Mouse (Mus musculus) kidney, embryonic 16.5 days (tissue): ENCODE results near the gene Duoxa1. TPM values are rescaled to one million over a fixed set of nuclear protein-coding genes. Genes with fewer than 3 reads are reported as not detected.

Experiments
- ATAC-seq: fragments of 200-750 bp; cut with Nextera tagmentation; 2 replicates; pipeline ENCODE4 v1.8.0; 2017; ENCODE audit warnings: moderate TSS enrichment; ENCODE audit not compliant: low FRiP score, low TSS enrichment
- H3K27ac ChIP-seq: fragments of 300-500 bp; sonication (generic); 2 replicates; pipeline ENCODE4 v1.5.1; 2014; ENCODE audit warnings: low read length
- H3K27me3 ChIP-seq: fragments of 300-500 bp; sonication (generic); 2 replicates; pipeline ENCODE4 v1.6.1; 2014; ENCODE audit warnings: low read length, control low read depth, mixed read lengths; ENCODE audit not compliant: insufficient read depth
- H3K36me3 ChIP-seq: fragments of 300-500 bp; sonication (generic); 2 replicates; pipeline ENCODE4 v1.6.1; 2014; ENCODE audit warnings: low read length, control low read depth, mixed read lengths; ENCODE audit not compliant: insufficient read depth
- H3K4me1 ChIP-seq: fragments of 300-500 bp; sonication (generic); 2 replicates; pipeline ENCODE4 v1.6.1; 2014; ENCODE audit warnings: low read length, control low read depth, mixed read lengths; ENCODE audit not compliant: insufficient read depth
- H3K4me2 ChIP-seq: fragments of 300-500 bp; sonication (generic); replicated peaks from 2 replicates; pipeline ENCODE4 v1.6.1; 2014; ENCODE audit warnings: low read depth, low read length
- H3K4me3 ChIP-seq: fragments of 300-500 bp; sonication (generic); 2 replicates; pipeline ENCODE4 v1.5.1; 2014; ENCODE audit warnings: mild to moderate bottlenecking, low read length
- H3K9ac ChIP-seq: fragments of 300-500 bp; sonication (generic); replicated peaks from 2 replicates; pipeline ENCODE4 v1.6.1; 2014; ENCODE audit warnings: low read length
- H3K9me3 ChIP-seq: fragments of 300-500 bp; sonication (generic); 2 replicates; pipeline ENCODE4 v1.6.1; 2016; ENCODE audit warnings: low read length, control low read depth
- WGBS: fragments of 180-500 bp; shearing (Covaris S2); extraction: QIAGEN DNeasy Blood & Tissue Kit; methylation state at CpG from one replicate; pipeline ENCODE4 v1.1.7; 2014; 5-methylcytosine and 5-hydroxymethylcytosine counted together
- polyA plus RNA-seq: library from polyadenylated mRNA; unstranded; fragments of >200 nt; fragmentation: Nextera tagmentation; extraction: Ambion mirVana; gene quantifications from 2 replicates; pipeline ENCODE4 v1.2.1, GENCODE M21; 2015

Gene Duoxa1
- polyA plus RNA-seq, 1 experiment from 2014 or later, result 0.15 TPM

- H3K27me3 ChIP-seq, result peaks cover 87% of the 10 kb centered on the region
- H3K36me3 ChIP-seq, result no peaks in the 10 kb centered on the region
- H3K9ac ChIP-seq, result no peak overlapping the region
- H3K27ac ChIP-seq, result no peak overlapping the region
- no peak for ATAC-seq
- no peak overlapping the region for H3K4me2 ChIP-seq
- H3K9me3 ChIP-seq, result no peaks in the 10 kb centered on the region
- 8% methylated on average over 14 of the region's 14 CpGs for WGBS
- H3K4me1 ChIP-seq, result peaks cover 28% of the 10 kb centered on the region
- H3K4me3 ChIP-seq, result no peak overlapping the region
These were observed 13.4 kb downstream of the Duoxa1 start for GRCm38 (mm10) chr2:122299911-122300655.

- H3K4me2 ChIP-seq, result peak within 1 kb of the TSS; percentile 46
- no peaks in the 10 kb centered on the region for H3K36me3 ChIP-seq
- peaks cover 28% of the 10 kb centered on the region for H3K4me1 ChIP-seq
- H3K9me3 ChIP-seq, result no peaks in the 10 kb centered on the region
- no peak for ATAC-seq
- no peak within 1 kb of the TSS for H3K9ac ChIP-seq
- no peak within 1 kb of the TSS for H3K27ac ChIP-seq
- under 1% methylated on average over 42 of the region's 43 CpGs for WGBS
- H3K4me3 ChIP-seq, result peak within 1 kb of the TSS; percentile 33
- peaks cover 87% of the 10 kb centered on the region for H3K27me3 ChIP-seq
These were observed 14.7 kb downstream of the Duoxa1 start, which contains the start of gene Duoxa2 for GRCm38 (mm10) chr2:122298596-122299490. TSS of gene Duoxa2 (plus strand) at chr2:122298900.

- H3K9ac ChIP-seq, result no peak within 1 kb of the TSS
- peak within 1 kb of the TSS; percentile 33 for H3K4me3 ChIP-seq
- H3K4me2 ChIP-seq, result peak within 1 kb of the TSS; percentile 46
- peaks cover 80% of the 10 kb centered on the region for H3K27me3 ChIP-seq
- no peaks in the 10 kb centered on the region for H3K9me3 ChIP-seq
- no peak; the same call in 1 of the 2 replicates for ATAC-seq
- H3K36me3 ChIP-seq, result no peaks in the 10 kb centered on the region
- H3K4me1 ChIP-seq, result peaks cover 28% of the 10 kb centered on the region
- H3K27ac ChIP-seq, result no peak within 1 kb of the TSS
- 2% methylated on average over 13 of the region's 13 CpGs for WGBS
These were observed 15.4 kb downstream of the Duoxa1 start, which contains the start of gene Duox2 for GRCm38 (mm10) chr2:122298096-122298499. TSS of gene Duox2 (minus strand) at chr2:122298449.

GRCm38 (mm10) chr2:122297271-122298095, 16.0 kb downstream of the Duoxa1 start:
- Histone ChIP-seq H3K27ac (no peak overlapping the region), H3K9ac (no peak overlapping the region), H3K4me2 (peak overlapping the region; percentile 27; the same call in 1 of the 2 replicates), H3K4me3 (peak overlapping the region; percentile 17), H3K4me1 (peaks cover 28% of the 10 kb centered on the region), H3K36me3 (no peaks in the 10 kb centered on the region), H3K27me3 (peaks cover 75% of the 10 kb centered on the region), H3K9me3 (no peaks in the 10 kb centered on the region)
- 1% methylated on average over 35 of the region's 35 CpGs for WGBS
- ATAC-seq, result no peak; the same call in 1 of the 2 replicates

- H3K4me1 ChIP-seq, result peaks cover 18% of the 10 kb centered on the region
- H3K27ac ChIP-seq, result no peak overlapping the region
- ATAC-seq, result no peak
- H3K27me3 ChIP-seq, result peaks cover 51% of the 10 kb centered on the region
- H3K9ac ChIP-seq, result no peak overlapping the region
- H3K9me3 ChIP-seq, result no peaks in the 10 kb centered on the region
- WGBS, result 3% methylated on average over 7 of the region's 7 CpGs
- no peak overlapping the region for H3K4me3 ChIP-seq
- no peaks in the 10 kb centered on the region for H3K36me3 ChIP-seq
- no peak overlapping the region for H3K4me2 ChIP-seq
These were observed 18.6 kb downstream of the Duoxa1 start for GRCm38 (mm10) chr2:122294916-122295315.

GRCm38 (mm10) chr2:122286137-122286536, 27.4 kb downstream of the Duoxa1 start:
- Histone ChIP-seq H3K9me3 (no peaks in the 10 kb centered on the region), H3K9ac (no peak overlapping the region), H3K36me3 (no peaks in the 10 kb centered on the region), H3K4me3 (no peak overlapping the region), H3K4me2 (no peak overlapping the region), H3K4me1 (no peaks in the 10 kb centered on the region), H3K27ac (no peak overlapping the region), H3K27me3 (no peaks in the 10 kb centered on the region)
- no peak for ATAC-seq
- WGBS, result 67% methylated on average over 7 of the region's 7 CpGs

GRCm38 (mm10) chr2:122284091-122284490, 29.4 kb downstream of the Duoxa1 start:
- 86% methylated on average over 9 of the region's 9 CpGs for WGBS
- ATAC-seq, result no peak

GRCm38 (mm10) chr2:122278769-122279168, 34.8 kb downstream of the Duoxa1 start:
- H3K9me3 ChIP-seq, result no peaks in the 10 kb centered on the region
- H3K27ac ChIP-seq, result no peak overlapping the region
- no peaks in the 10 kb centered on the region for H3K27me3 ChIP-seq
- no peaks in the 10 kb centered on the region for H3K4me1 ChIP-seq
- no peaks in the 10 kb centered on the region for H3K36me3 ChIP-seq
- no peak overlapping the region for H3K4me3 ChIP-seq
- 91% methylated on average over 3 of the region's 3 CpGs for WGBS
- H3K9ac ChIP-seq, result no peak overlapping the region
- H3K4me2 ChIP-seq, result no peak overlapping the region
- ATAC-seq, result no peak

More at GRCm38 (mm10) chr2:122284091-122284490, 29.4 kb downstream of the Duoxa1 start:
- no peak overlapping the region for H3K4me2 ChIP-seq
- no peaks in the 10 kb centered on the region for H3K4me1 ChIP-seq
- H3K9me3 ChIP-seq, result no peaks in the 10 kb centered on the region
- H3K27me3 ChIP-seq, result no peaks in the 10 kb centered on the region
- no peak overlapping the region for H3K9ac ChIP-seq
- H3K4me3 ChIP-seq, result no peak overlapping the region
- H3K36me3 ChIP-seq, result no peaks in the 10 kb centered on the region
- H3K27ac ChIP-seq, result no peak overlapping the region

GRCm38 (mm10) chr2:122266407-122267193, 46.9 kb downstream of the Duoxa1 start:
- ATAC-seq, result no peak

More at GRCm38 (mm10) chr2:122266407-122267193, 46.9 kb downstream of the Duoxa1 start:
- Histone ChIP-seq H3K4me2 (no peak overlapping the region), H3K4me3 (no peak overlapping the region), H3K9me3 (no peaks in the 10 kb centered on the region), H3K27me3 (no peaks in the 10 kb centered on the region), H3K4me1 (no peaks in the 10 kb centered on the region), H3K27ac (no peak overlapping the region), H3K36me3 (no peaks in the 10 kb centered on the region), H3K9ac (no peak overlapping the region)
- WGBS, result 88% methylated on average over 7 of the region's 7 CpGs
